Mouse (Mus musculus) retina, adult 2 months (tissue): ENCODE results near the gene Plac9b.
"Not testable (repeated sequence)": the region's sequence is repeated elsewhere in the genome, so short reads cannot be mapped to it uniquely, and the experiment has no call there.

Source experiments
- DNase-seq: peaks from one replicate; pipeline ENCODE4 v3.0.0-alpha.2; 2012; ENCODE audit warnings: low read depth, low spot score

Gene Plac9b

DNA sequence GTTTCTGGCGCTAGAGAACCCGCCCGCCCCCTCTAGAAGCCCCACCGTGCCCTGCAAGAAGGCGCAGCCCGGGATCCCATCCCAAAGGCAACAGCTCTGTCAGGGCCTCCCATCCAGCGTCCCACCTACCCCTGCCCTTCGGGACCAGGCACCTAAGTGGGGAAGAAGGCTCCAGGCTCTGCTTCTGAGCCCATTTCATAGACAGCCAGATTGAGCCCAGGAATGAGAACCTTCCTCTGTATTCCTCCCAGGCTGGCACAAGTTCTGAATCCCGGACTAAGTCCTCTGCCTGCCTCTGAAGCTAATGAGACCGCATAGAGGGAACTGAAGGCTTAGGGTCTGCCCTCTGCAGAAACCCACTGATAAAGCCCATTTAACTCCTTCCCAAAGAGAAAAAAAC is at the start of gene Plac9b:
TSS of gene Plac9b (minus strand) at position 101 of the 400 bp plus-strand sequence.
- not testable (repeated sequence) for DNase-seq

DNA sequence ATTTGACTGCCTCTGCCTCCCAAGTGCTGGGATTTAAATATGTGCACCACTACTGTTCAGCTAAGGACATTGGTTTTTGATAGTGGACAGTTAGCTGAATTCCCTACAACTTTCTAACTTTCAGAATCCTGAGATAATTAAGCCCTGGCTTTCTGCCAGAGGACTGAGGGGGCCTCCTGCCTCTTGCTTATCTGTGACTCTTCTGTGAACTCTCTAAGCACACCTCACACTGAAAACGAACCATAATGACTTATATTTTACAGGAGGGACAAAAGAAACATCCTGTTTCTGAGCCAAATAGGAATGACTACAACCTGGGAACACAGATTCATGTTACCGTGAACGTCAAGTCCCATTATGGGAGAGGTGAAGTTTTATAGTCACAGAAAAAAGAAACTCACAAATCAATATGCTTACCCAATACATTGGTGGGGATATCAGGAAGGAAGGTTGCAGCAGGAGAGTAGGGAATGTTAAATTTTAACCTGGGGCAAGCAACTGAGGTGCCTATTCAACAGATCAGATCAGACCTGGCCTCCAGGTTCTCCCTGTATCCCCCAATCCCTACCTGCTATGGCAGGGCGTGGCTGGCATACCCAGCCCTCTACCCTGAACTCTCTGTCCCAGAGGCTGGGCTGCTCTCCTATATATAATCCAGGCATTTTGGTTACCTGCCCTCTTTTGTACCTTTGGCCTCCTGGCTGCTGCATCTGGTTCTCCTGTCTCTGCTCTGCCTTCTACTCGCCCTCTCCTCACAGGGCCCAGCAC is 34.1 kb upstream of the Plac9b start:
- not testable (repeated sequence) for DNase-seq

DNA sequence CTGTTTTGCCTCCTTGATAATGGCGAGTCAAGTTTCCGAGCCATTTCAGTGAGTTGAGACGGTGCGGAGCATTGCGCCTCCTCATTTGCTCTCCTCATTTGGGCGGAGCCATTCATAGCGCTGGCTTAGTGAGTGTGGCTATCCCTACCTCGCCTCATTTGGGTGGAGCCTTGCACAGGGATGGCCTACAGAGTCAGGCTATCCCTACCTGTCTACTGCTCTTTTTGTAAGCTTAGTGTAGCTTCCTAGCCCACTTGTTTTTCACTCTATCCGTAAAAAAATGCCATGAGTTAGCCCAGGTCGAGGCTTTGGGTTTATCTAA is 24.6 kb upstream of the Plac9b start, which contains the start of gene Tmem254b:
TSS of gene Tmem254b (minus strand) at position 116 of the 322 bp plus-strand sequence.
- DNase-seq, result not testable (repeated sequence)

DNA sequence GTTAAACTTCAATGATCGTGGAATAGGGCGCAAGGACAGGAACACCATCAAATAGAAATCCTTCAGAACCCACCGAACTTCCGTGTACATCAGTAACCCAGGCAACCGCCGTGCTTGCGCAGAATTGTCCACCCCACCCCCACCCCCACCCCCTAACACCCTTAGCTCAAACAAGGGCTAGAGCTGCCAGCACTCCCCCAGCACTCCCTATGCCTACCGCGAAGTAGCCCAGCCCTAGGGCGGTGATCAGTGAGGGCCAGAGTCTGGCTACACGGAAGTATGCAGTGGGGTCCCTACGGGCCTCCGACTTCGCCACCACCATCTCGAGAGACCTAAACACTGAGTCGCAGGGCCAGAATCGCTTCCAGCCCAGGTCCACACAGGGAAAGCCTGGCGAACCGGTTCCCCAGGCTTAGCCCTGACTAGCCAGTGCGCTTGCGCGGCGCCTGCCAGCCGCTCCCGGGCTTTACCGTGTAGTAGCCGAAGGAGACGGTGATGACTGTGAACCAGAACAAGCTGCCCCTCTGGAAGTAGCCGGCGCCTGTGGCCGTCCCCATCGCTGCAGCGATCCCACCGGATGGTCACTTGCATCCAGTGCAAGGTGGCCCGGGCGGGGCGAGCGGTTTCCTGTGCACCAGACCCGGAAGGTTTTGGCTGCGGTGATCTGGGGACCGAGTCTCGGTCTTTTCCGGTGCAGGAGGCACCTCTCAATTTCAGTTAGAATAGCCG is 24.1 kb upstream of the Plac9b start:
- not testable (repeated sequence) for DNase-seq

DNA sequence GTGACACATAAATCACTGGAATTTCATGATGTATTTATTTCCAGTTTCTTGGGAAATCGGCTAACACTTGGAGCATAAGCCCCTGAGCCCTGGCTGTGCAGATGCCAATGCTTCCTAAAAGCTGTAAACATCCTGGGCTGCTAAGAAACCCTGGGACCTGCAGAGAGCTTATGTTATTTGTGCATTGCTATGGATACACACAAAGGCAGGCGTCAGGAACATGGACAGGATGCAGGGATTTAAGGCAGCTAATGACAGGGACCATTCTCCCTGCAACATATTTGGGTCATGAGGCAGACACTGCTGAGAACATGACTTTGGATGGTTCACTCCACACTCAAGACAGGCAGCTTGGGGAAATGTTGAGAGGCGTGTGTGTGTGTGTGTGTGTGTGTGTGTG is 15.6 kb upstream of the Plac9b start:
- not testable (repeated sequence) for DNase-seq

DNA sequence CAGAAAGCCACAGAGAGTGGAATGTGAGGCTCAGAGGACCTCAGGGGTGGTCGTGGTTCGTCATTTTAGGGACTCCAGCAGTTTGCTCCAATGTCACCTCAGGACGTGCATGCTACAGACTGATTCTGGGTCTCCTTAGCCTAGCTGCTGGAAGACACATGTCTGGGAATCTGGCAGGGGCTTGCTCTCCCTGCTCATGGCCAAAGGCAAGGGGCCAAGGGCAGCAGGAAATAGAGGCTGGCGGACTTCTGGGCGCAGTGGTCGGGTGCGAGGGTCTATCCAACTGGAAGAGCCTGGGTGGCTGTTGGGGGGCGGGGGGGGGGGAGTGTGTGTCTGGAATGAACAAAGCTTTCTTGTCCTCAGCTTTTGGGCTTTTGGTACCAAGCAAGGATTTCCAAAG is 6.1 kb upstream of the Plac9b start:
- DNase-seq, result not testable (repeated sequence)

DNA sequence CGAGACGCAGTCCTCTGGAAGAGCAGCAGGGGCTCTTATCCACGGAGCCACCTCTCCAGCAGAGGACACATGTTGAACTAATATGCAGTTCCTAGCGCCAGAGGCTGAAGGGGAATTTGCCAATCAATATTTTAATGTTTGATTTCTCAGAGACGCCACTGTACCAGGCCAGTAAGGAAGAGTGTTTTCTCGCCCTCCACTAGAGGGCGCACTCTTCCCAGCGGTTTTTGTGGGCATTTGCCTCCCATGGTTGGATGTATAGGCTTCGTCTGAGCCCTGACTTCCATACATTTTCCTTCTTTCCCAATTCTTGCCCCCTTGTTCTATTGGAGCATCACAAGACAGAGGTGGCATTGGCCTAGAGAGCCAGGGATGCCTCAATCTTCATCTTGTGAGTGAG is 4.4 kb upstream of the Plac9b start:
- DNase-seq, result not testable (repeated sequence)

DNA sequence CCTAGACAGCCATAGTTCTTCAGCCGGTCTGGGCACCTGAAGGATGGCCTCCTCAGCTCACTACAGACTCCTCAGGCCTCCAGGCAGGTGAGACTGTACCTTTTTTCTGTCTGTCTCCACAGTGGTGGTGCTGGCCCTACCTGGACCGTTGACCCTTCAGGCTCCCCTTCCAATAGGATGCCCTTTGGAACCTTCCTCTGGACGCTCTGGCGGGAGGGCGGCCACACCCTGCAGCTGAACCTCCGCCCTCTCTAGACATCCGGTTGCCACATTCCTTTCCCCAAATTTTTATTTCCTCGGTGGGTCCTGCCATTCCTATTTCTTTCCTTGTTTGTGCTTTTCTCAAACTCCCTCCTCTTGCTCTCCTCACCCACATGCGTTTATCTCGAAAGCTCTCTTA is 620 bp downstream of the Plac9b start:
- not testable (repeated sequence) for DNase-seq

DNA sequence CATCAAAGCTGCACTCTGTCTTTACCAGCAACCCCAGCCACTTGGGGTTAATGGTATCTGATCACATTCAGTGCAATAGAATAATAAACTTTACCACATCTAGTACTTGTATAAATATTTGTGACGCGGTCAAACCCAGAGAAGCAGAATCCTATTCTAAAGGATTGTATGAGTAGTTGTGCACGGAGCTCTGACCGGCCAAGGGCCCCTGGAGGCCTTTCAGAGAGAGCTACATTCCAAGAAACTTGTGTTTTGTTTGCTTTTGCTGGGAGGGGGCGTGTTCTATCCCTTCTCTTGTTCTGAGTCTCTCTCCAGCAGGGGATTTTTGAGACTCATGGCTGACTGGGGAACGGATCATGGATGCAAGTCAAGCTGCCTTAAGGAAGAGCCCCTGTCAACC is 7.3 kb downstream of the Plac9b start:
- DNase-seq, result not testable (repeated sequence)

DNA sequence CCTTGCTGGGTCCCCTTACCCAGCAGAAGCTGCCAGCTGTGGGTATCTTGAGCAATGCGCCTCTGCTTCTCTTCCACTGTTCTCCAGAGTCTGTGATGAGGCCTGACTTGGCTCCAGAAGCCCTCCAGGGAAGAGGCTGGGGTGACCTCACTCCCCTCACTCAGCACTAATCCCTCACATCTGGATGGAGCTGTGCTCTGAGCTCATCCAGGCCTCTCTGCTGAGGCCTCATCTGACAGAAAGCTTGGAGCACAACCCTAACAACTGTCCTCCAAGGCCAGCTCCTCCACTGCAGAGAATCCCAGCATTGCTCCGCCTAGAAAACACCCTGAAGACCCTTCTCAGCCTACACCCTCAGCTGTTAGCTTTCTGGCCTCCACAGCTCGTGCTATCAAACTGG is 8.3 kb downstream of the Plac9b start:
- not testable (repeated sequence) for DNase-seq

DNA sequence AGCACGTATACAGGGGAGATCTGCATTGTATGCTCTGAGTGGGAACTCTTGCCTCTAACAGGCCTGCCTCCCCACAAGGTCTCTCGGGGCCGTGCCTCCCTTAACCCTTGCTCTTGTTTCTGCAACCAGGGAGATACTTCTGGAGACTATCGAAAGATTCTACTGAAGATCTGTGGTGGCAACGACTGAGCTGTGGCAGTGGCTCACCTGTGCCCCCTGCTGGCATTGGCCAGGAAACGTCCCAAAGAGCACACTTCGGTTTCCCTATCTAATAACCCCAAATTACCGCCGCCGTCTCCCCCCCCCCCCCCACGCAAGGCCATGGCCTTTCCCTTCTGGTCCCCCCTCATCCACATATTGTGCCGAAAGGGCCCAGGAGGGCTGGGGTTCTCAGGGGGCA is 17.0 kb downstream of the Plac9b start:
- not testable (repeated sequence) for DNase-seq

DNA sequence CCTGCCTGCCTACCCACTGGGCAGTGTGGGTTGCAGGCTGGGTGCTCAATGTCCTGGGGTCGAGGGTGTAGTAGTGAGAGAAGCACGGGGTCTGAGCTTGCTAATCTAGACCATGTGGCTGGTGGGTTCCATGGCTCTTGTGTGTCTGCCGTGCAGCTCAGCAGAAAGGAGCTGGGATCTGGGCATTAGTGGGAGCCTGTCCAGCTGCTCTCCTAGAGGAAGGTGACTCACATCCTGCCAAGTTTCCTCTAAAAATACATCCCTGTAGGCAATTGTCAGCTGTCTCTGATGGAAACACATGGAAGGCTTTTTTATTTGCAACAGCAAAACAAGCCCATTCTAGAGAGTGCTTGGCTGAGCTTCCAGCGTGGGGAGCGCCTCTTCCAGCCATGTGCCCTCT is 19.9 kb downstream of the Plac9b start:
- not testable (repeated sequence) for DNase-seq

DNA sequence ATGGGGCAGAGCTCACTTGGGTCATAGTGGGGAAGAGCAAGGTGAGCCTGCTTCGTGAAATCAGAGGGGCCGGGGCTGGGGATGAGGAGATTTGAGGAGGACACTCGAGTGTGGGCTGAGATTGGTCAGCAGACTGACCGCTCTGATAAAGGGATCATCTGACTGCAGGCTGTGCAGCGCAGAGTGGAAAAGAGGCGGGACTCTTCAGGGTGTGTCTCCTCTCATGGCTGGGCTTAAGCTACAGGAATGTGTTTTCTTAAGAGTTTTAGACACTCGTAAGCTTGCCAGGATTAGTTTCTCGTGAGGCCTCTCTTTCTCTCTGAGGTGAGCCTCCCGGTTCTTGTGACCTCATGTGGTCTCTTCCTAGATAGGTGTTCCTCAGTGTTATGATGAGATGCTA is 21.1 kb downstream of the Plac9b start:
- not testable (repeated sequence) for DNase-seq

DNA sequence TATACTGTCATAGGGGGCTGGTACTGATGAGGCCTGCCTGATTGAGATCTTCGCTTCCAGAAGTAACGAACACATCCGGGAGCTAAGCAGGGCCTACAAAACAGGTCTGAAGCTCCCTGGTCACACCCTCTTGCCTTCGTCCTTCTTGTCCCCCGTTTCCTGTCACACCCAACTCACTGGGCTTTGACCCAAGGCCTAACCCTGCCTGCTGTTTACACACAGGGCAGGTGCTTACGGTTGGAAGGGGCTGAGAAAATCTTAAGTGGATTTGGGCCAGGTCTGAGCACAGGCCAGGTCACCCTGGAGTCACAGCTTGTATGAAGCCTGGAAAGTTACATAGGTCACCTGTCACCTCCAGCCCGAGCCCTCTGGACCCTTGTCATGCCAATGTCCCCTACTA is 26.2 kb downstream of the Plac9b start:
- DNase-seq, result not testable (repeated sequence)

DNA sequence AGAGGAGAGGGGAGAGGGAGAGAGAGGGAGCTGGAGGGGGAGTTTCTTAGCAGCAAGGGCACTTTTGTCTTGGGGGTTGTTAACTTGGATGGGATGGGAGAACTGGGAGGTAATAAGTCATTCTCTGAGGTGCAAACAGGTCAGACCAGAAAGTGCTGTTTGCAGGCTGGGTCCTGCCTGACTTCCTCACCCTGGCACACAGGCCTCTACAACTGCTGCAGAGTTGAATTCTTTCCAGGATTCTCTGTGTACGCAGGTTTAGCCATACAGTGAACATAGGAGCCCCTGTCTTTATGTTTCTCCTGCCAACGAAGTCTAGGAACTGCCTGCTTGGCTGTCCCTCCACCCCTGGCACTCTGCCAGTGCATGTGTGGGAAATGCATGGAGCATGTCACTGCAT is 35.2 kb downstream of the Plac9b start:
- DNase-seq, result not testable (repeated sequence)

DNA sequence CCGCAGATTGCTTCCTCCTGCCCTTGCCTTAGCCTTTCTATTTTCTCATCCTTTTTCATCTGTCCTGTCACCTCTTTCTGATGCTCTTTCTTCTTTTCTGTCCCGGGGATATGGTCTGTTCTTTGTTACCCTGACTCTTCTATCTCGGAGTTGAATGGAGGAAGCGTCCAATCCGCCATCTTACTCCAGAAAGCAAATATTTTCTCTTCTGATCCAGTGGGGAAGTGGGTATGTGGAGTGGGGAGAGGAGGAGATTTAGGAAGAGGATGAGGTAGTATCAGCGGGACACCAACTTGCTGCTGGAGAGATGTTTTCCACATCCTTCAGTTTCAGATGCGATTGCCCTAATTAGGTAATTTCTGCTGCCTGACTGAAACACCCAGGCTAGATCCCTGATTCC is 63.2 kb downstream of the Plac9b start:
- not testable (repeated sequence) for DNase-seq

DNA sequence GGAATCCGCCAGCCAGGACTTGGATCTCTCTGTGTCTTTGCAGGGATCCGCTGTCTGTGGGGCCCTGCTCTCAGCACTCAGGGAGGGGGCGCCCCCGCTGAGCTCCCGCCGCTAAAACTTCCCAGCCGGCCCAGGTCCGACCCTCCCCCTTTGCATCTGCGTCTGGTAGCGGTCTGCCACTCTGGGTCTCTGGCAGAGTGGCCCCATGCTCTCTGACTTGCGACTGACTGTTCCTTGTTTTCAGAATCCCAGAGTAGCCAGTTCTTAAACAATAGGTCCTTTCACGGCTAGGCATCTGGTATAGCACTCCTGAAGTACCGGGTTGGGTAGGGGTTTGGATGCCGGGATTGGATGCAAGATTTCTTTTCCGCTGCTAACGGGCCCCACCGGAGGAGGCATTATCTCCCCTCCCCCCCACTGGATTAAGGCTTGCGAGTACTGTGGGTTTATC is 63.7 kb downstream of the Plac9b start:
- not testable (repeated sequence) for DNase-seq

DNA sequence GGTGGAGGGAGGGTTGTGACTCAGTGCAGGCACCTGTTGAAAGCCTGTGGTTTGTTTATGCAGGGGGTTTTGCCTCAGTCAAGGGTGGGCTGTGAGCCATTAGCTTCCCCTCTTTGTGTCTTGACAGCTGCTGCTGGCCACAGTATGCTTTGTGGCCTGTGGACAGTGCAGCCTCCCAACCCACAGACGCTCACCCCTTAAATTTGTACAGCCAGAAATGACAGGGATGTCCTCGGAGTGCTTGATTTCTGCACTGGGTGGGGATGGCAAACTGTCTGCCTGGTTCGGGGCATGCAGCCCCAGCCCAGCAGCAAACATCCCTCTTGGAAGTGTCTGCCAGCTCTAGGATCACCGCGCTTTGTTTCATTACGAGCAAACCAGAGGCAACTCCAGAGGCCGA is 64.1 kb downstream of the Plac9b start, which contains the start of gene Duxbl2:
TSS of gene Duxbl2 (plus strand) at position 200 of the 400 bp plus-strand sequence.
- DNase-seq, result not testable (repeated sequence)
